Mouse (Mus musculus) small intestine, adult 2 months (tissue): Measurements from ENCODE around the gene Dydc1.

Source experiments
- CTCF ChIP-seq: fragments of 200-500 bp; IDR thresholded peaks from 2 replicates; pipeline ENCODE4 v1.5.1; 2012; ENCODE audit warnings: low read depth, mild to moderate bottlenecking, control low read depth, inconsistent platforms, low read length, moderate library complexity, mixed read lengths; ENCODE audit not compliant: insufficient replicate concordance, insufficient read length; ENCODE audit errors: extremely low read depth
- POLR2A ChIP-seq: fragments of 200-500 bp; IDR thresholded peaks from 2 replicates; pipeline ENCODE4 v1.6.1; 2012; ENCODE audit warnings: low read depth, mild to moderate bottlenecking, control low read depth, inconsistent platforms, low read length, moderate library complexity

DNA sequence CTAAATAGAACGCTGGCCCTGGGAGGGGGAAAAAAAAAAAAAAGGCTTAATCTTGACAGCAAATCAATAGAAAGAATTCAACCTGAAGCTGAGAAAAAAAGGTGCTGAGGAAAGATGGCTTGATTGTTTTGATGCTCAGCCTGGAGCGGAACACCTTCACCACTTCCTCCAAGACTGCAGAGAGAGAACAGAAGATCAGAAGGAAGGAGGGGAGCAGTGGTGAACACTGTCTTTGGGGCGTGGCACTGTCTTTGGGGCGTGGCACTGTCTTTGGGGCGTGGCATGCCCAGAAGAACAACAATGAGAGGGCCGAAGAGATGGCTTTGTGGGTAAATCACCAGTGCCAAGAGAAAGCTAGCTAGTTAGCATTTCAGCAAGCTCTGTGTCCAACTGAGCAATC, 22.2 kb upstream of the Dydc1 start:
- TF ChIP-seq POLR2A = no peak
- no peak for TF ChIP-seq CTCF
